Mouse (Mus musculus): ENCODE measurements at regions not wholly inside any gene's neighbourhood (a gene's known extent, or its start where the extent isn't known, plus 50 kb on each side); places are given as distances from the start of the nearest gene placed in this dataset.

DNA sequence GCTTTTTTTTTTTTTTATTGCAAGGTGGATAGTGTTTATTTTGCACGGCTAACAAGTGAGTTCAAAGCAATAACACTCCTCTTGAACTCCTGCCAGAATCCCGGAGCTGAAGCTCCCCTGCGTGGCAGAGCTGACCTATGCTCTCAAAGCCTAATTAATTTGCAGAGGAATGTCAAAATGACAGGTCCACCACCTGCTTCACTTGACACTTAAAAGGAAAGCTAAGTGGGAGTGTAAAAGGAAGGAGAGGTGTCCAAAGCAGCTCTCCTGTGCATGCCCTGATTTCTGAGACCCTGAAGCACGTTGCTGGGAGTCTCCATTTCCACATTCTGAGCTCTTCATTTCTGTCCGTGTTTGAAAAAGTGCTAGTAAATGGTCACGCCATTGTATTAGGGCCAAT is 80.8 kb downstream of the Spry2 start:
- Histone ChIP-seq H3K4me2 (ENCODE audit: insufficient read depth, low read depth, poor library complexity, severe bottlenecking) (no peak overlapping the region), H3K4me1 (ENCODE audit: control insufficient read depth in 1 of 2, insufficient read depth in 2 of 2) (no peaks in the 10 kb centered on the region), H3K4me3 (replicated peaks in 1 of 3; ENCODE audit: low read depth in 2 of 3, low read length in 2 of 3, poor library complexity in 1 of 3) (no peak overlapping the region), H3K27ac (ENCODE audit: insufficient read depth, low read depth) (no peak overlapping the region), H3K36me3 (replicated peaks in 1 of 2; ENCODE audit: control insufficient read depth in 1 of 2, insufficient read depth in 1 of 2, low read length in 1 of 2) (no peaks in the 10 kb centered on the region), H3K27me3 (replicated peaks) (no peaks in the 10 kb centered on the region), H3K9ac (ENCODE audit: insufficient read depth, low read depth) (no peak overlapping the region), H3K79me2 (replicated peaks; ENCODE audit: control insufficient read depth, extremely low read depth, insufficient read depth, poor library complexity, severe bottlenecking) (no peaks in the 10 kb centered on the region), H3K9me3 (replicated peaks; ENCODE audit: low read length) (peaks cover 31% of the 10 kb centered on the region)
- in situ Hi-C loops (cut with MboI; ENCODE audit: low pct_ligation_motif_present, low pct_unique_long_range_greater_than_20kb, low sequenced_read_pairs): no loop called here
- TF ChIP-seq ZNF384 (IDR thresholded peaks at IDR 0.05; ENCODE audit: low read depth, low read length): no peak
- no peak for TF ChIP-seq EP300 (IDR thresholded peaks at IDR 0.05; ENCODE audit: low read length)
- no peak for TF ChIP-seq RCOR1 (conservative IDR thresholded peaks at IDR 0.05; ENCODE audit: low read depth, low read length)
- no peak for TF ChIP-seq MYC (IDR thresholded peaks at IDR 0.05; ENCODE audit: low read depth, low read length)
- no peak for TF ChIP-seq ZKSCAN1 (IDR thresholded peaks at IDR 0.05; ENCODE audit: borderline replicate concordance, low read depth, low read length)
- TF ChIP-seq SIN3A (IDR thresholded peaks at IDR 0.05; ENCODE audit: low read length): no peak
- no peak for TF ChIP-seq ZC3H11A (IDR thresholded peaks at IDR 0.05; ENCODE audit: low read depth, low read length)
- no peak for TF ChIP-seq ZMIZ1 (IDR thresholded peaks at IDR 0.05; ENCODE audit: low read depth, low read length)
- no peak for TF ChIP-seq RAD21 (IDR thresholded peaks at IDR 0.05; ENCODE audit: low read depth, low read length)
- TF ChIP-seq TCF12 (IDR thresholded peaks at IDR 0.05; ENCODE audit: low read depth, low read length): no peak
- no peak for TF ChIP-seq ETS1 (conservative IDR thresholded peaks at IDR 0.05; ENCODE audit: low read depth, low read length)
- no peak for TF ChIP-seq NRF1 (IDR thresholded peaks at IDR 0.05; ENCODE audit: low read depth, low read length)
- dilution Hi-C loops (cut with MboI; ENCODE audit: extremely low pct_ligation_motif_present, extremely low pct_unique_long_range_greater_than_20kb, low sequenced_read_pairs): no loop called here
- no peak for DNase-seq (ENCODE audit: extremely low read depth)

DNA sequence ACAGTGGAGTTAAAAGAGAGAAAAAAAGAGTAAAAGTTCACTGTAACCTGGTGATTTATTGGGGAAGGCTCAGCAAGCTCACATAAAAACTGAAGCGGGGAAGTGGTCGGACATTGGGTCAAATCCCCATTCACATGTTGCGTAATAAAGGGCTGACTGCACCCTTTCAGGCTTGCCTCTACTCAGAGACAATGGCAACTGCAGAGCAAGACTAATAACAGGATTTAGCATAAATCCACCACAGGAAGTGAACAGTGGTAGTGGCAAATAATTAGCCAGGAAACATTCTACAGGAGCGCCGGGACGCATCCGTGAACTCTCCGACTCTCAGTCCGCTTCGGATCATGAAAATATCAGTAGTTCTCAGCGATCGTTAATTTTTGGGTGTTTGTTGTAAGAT is 81.3 kb downstream of the Spry2 start:
- Histone ChIP-seq H3K9me3 (replicated peaks; ENCODE audit: low read length) (peaks cover 34% of the 10 kb centered on the region), H3K4me3 (replicated peaks in 1 of 3; ENCODE audit: low read depth in 2 of 3, low read length in 2 of 3, poor library complexity in 1 of 3) (no peak overlapping the region), H3K9ac (ENCODE audit: insufficient read depth, low read depth) (no peak overlapping the region), H3K4me1 (ENCODE audit: control insufficient read depth in 1 of 2, insufficient read depth in 2 of 2) (no peaks in the 10 kb centered on the region), H3K27ac (ENCODE audit: insufficient read depth, low read depth) (no peak overlapping the region), H3K27me3 (replicated peaks) (no peaks in the 10 kb centered on the region), H3K36me3 (replicated peaks in 1 of 2; ENCODE audit: control insufficient read depth in 1 of 2, insufficient read depth in 1 of 2, low read length in 1 of 2) (no peaks in the 10 kb centered on the region), H3K4me2 (ENCODE audit: insufficient read depth, low read depth, poor library complexity, severe bottlenecking) (no peak overlapping the region), H3K79me2 (replicated peaks; ENCODE audit: control insufficient read depth, extremely low read depth, insufficient read depth, poor library complexity, severe bottlenecking) (no peaks in the 10 kb centered on the region)
- DNase-seq (ENCODE audit: extremely low read depth): no peak
- TF ChIP-seq ETS1 (conservative IDR thresholded peaks at IDR 0.05; ENCODE audit: low read depth, low read length) (no peak), KAT2A (IDR thresholded peaks at IDR 0.05; ENCODE audit: insufficient replicate concordance, low read length) (no peak), JUND (conservative IDR thresholded peaks at IDR 0.05; ENCODE audit: low read depth, low read length) (no peak), MAFK (IDR thresholded peaks at IDR 0.05; ENCODE audit: insufficient replicate concordance, low read length) (no peak)
- dilution Hi-C loops (cut with MboI; ENCODE audit: extremely low pct_ligation_motif_present, extremely low pct_unique_long_range_greater_than_20kb, low sequenced_read_pairs): no loop called here
- in situ Hi-C loops (cut with MboI; ENCODE audit: low pct_ligation_motif_present, low pct_unique_long_range_greater_than_20kb, low sequenced_read_pairs): no loop called here

Measured in CH12.LX (cell line).